Mouse (Mus musculus) hindbrain, embryonic 16.5 days (tissue): ENCODE data around the gene Sept9. TPM values are rescaled to one million over a fixed set of nuclear protein-coding genes. Genes with fewer than 3 reads are reported as not detected.

Experiments
- ATAC-seq: fragments of 200-750 bp; cut with Nextera tagmentation; 2 replicates; pipeline ENCODE4 v1.8.0; 2017; ENCODE audit warnings: moderate TSS enrichment, moderate library complexity
- H3K27ac ChIP-seq: fragments of 300-500 bp; sonication (generic); 2 replicates; pipeline ENCODE4 v1.5.1; 2014; ENCODE audit warnings: low read depth, mild to moderate bottlenecking, control low read depth, low read length, moderate library complexity
- H3K27me3 ChIP-seq: fragments of 300-500 bp; sonication (generic); replicated peaks from 2 replicates; pipeline ENCODE4 v1.6.1; 2014; ENCODE audit warnings: low read length; ENCODE audit not compliant: control insufficient read depth, insufficient read depth
- H3K36me3 ChIP-seq: fragments of 300-500 bp; sonication (generic); 2 replicates; pipeline ENCODE4 v1.6.1; 2014; ENCODE audit warnings: mild to moderate bottlenecking, low read length, moderate library complexity, mixed read lengths; ENCODE audit not compliant: control insufficient read depth, insufficient read depth
- H3K4me1 ChIP-seq: fragments of 300-500 bp; sonication (generic); 2 replicates; pipeline ENCODE4 v1.6.1; 2014; ENCODE audit warnings: low read depth, low read length; ENCODE audit not compliant: control insufficient read depth, insufficient read depth
- H3K4me2 ChIP-seq: fragments of 300-500 bp; sonication (generic); 2 replicates; pipeline ENCODE4 v1.6.1; 2014; ENCODE audit warnings: mild to moderate bottlenecking, low read length, control low read depth, moderate library complexity
- H3K4me3 ChIP-seq: fragments of 300-500 bp; sonication (generic); 2 replicates; pipeline ENCODE4 v1.5.1; 2014; ENCODE audit warnings: mild to moderate bottlenecking, low read length, control low read depth, moderate library complexity
- H3K9ac ChIP-seq: fragments of 300-500 bp; sonication (generic); 2 replicates; pipeline ENCODE4 v1.6.1; 2014; ENCODE audit warnings: low read depth, mild to moderate bottlenecking, control low read depth, low read length, moderate library complexity
- H3K9me3 ChIP-seq: fragments of 300-500 bp; sonication (generic); 2 replicates; pipeline ENCODE4 v1.6.1; 2014; ENCODE audit warnings: mild to moderate bottlenecking, low read length, moderate library complexity; ENCODE audit not compliant: control insufficient read depth
- WGBS: fragments of 180-500 bp; shearing (Covaris S2); extraction: QIAGEN DNeasy Blood & Tissue Kit; methylation state at CpG from one replicate; pipeline ENCODE4 v1.1.7; 2014; 5-methylcytosine and 5-hydroxymethylcytosine counted together
- polyA plus RNA-seq: library from polyadenylated mRNA; unstranded; fragments of >200 nt; fragmentation: Nextera tagmentation; extraction: Ambion mirVana; gene quantifications from 2 replicates; pipeline ENCODE4 v1.2.1, GENCODE M21; 2015

The Sept9 gene
- 109 and 124 TPM in 2 replicates for polyA plus RNA-seq

DNA sequence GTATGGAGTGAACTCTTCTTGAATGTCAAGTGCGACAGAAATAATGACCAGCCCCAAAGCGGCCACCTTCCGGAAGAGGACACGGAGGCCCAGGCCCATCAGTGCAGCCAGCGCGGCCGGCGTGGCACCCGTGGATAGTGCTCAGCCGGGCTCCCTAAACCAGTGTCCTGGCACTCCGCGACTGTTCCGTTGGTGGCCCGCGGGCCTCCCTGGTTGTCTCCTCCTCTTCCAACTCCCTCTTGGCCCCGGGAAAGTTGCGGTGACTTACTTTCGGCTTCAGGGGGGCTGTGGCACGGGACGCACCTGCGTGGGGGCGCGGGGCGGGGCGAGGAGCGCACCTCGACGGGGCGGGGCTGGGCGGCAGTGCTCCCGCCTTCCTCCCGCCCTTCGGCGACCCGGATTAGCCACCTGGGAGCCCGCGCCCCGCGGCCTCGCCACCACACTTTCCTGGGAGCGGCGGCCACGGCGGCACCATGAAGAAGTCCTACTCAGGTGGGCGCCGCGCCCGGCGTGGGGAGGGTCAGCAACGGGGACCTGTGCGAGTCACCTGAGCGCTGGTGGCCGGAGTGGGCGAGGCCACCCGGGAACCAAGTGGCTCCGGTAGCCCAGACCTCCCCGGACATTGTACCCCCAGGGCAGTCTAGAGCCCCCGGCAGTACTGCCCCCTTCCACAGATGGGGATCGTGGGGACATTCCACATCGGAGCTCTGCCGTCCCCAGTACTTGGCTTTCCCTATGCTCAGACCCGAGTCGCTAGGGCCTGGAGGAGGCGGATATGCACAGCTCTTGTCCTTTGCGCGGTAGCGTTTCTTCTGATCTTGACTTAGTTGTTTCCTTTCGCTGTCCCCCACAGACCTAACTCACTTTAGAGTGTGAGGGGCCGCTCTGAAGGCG lies at the start of gene Sept9:
Gene Sept9, plus strand, starts transcription at position 380 of the 894 bp plus-strand sequence.
- Histone ChIP-seq H3K9me3 (no peaks in the 10 kb centered on the region), H3K4me2 (peak within 1 kb of the TSS; percentile 57), H3K4me1 (peaks cover 9% of the 10 kb centered on the region), H3K36me3 (no peaks in the 10 kb centered on the region), H3K27me3 (peaks cover 19% of the 10 kb centered on the region), H3K4me3 (peak within 1 kb of the TSS; percentile 39), H3K27ac (no peak within 1 kb of the TSS), H3K9ac (peak within 1 kb of the TSS; percentile 11)
- WGBS, result 2% methylated on average over 49 of the region's 70 CpGs
- ATAC-seq, result no peak

DNA sequence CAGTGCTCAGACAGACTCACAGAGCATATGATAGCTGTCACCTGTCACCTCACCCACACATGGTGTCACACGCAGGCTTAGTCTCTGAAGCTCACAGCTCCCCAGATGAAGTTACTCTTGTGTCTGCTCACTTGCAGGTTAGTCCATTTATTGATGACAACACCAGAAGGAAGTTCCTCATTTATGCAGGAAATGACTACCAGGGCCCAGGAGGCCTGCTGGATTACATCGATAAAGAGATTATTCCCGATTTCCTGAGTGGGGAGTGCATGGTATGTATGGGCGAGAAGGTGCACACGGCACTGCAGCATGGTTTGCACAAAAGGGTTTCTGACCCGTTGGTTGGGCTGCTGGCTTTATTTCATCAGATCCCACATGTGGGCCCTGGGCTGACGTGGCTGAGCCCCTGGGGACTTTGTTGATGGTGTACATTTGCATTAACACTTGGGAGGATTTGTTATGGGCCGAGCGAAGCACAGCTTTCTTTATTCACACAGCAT lies 48.9 kb upstream of the Sept9 start:
- Histone ChIP-seq H3K27me3 (no peaks in the 10 kb centered on the region), H3K36me3 (peaks cover 53% of the 10 kb centered on the region), H3K4me3 (no peak overlapping the region), H3K4me1 (no peaks in the 10 kb centered on the region), H3K9me3 (no peaks in the 10 kb centered on the region), H3K27ac (no peak overlapping the region), H3K4me2 (no peak overlapping the region), H3K9ac (no peak overlapping the region)
- no peak for ATAC-seq
- 66% methylated on average over 9 of the region's 9 CpGs for WGBS

DNA sequence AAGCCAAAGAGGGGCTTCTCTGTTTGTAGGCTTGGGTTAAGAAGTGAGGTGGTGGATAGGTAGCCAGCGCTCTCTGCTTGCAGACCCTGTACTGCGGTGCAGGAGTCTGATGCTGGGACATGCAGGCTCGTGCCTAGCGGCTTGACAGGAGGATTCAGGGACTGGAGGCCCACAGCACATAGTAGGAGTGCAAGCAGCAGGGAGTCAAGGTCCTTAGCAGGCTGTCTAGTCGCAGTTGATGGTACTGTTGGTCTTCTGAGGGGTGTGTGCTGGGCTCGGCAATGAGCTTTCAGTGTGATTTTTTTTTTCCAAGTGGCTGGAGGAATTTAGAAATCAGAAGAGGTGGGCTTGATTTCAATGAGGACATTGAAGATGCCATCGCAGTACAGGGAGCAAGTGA lies 48.0 kb upstream of the Sept9 start:
- Histone ChIP-seq H3K4me2 (no peak overlapping the region), H3K4me1 (no peaks in the 10 kb centered on the region; the same call in 1 of the 2 replicates), H3K36me3 (peaks cover 51% of the 10 kb centered on the region), H3K9ac (no peak overlapping the region), H3K27me3 (no peaks in the 10 kb centered on the region), H3K27ac (no peak overlapping the region), H3K9me3 (no peaks in the 10 kb centered on the region), H3K4me3 (no peak overlapping the region)
- 93% methylated on average over 7 of the region's 7 CpGs for WGBS
- no peak for ATAC-seq

DNA sequence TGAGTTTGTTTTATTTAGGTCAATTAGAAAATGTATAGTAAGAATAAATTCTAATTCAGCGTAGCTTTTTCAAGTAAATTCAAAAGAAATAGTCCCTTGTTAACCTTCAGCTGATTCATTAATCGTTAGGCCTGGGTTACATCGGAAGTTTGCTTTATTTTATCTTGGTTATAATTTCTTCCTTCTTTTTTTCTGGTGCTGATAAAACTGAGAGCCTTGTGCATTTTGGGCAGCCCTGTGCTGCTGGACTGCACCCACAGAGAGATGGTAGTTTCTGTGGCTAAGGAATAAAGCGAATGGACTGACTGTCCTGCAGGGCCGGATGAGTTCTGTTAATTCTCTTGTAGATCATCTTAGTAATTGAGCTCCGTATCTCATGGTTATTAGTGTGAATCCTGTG lies 46.9 kb upstream of the Sept9 start:
- peaks cover 45% of the 10 kb centered on the region for H3K36me3 ChIP-seq
- no peak for ATAC-seq
- no peaks in the 10 kb centered on the region; the same call in 1 of the 2 replicates for H3K4me1 ChIP-seq
- no peak overlapping the region for H3K4me2 ChIP-seq
- H3K9me3 ChIP-seq, result no peaks in the 10 kb centered on the region
- no peak overlapping the region for H3K9ac ChIP-seq
- no peak overlapping the region for H3K4me3 ChIP-seq
- no peaks in the 10 kb centered on the region for H3K27me3 ChIP-seq
- H3K27ac ChIP-seq, result no peak overlapping the region
- 85% methylated on average over 6 of the region's 6 CpGs for WGBS

DNA sequence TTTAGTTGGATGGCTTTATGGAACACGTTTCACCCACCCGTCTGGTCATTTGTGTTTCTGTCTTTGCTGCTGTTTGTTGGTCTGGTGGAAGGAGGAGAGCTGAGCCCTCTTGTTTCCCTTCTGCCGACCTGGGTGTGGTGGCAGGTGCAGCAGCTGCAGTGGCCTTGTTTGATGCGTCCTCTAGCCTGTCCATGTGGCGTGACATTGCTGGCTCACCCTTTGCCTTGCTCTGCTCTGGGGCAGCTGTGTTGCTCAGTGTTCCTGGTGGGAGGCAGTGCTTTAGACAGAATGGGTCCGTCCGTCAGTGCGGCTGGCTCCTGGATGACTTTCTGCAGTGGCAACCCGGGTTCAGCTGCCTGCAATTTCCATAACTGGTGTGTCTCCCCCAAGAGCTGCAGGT lies 45.9 kb upstream of the Sept9 start:
- H3K27ac ChIP-seq, result no peak overlapping the region
- no peak overlapping the region for H3K4me3 ChIP-seq
- 64% methylated on average over 9 of the region's 9 CpGs for WGBS
- H3K36me3 ChIP-seq, result peaks cover 38% of the 10 kb centered on the region
- no peaks in the 10 kb centered on the region for H3K9me3 ChIP-seq
- H3K9ac ChIP-seq, result no peak overlapping the region
- H3K27me3 ChIP-seq, result no peaks in the 10 kb centered on the region
- no peak overlapping the region for H3K4me2 ChIP-seq
- ATAC-seq, result no peak
- H3K4me1 ChIP-seq, result peaks cover 8% of the 10 kb centered on the region; the same call in 1 of the 2 replicates

DNA sequence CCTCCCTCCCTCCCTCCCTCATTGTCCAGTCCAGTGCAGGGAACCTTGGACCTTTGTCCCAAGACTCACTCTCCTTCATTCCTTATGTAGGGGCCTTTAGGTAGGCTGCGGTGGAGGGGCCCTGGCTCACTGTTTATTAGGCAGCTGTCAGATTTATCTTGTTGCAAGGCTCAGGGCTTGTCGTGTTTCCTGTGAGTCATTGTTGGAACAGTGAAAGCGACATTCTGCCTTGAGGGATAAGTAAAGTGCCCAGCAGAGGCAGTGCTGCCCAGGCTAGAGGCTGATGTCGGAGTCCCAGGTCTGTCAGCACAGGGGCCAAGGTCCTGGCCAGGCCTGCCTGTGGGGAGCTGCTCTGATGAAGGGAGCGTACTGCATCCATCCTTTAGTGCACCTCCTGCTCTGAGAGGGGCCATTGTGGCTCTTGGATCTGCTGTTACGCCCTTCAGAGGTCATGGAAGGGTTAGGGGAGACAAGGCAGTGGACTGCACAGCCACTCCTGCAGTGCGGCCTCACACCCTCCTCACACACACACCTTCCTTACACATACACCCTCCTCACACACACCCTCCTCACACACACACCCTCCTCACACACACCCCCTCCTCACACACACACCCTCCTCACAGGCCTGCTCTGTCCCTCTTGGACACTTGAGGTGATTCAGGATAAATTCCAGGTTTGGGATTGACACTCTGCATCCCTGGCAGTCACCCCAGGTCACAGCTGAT lies 45.2 kb upstream of the Sept9 start:
- Histone ChIP-seq H3K9me3 (no peaks in the 10 kb centered on the region), H3K4me1 (peaks cover 8% of the 10 kb centered on the region; the same call in 1 of the 2 replicates), H3K27me3 (no peaks in the 10 kb centered on the region), H3K36me3 (peaks cover 32% of the 10 kb centered on the region), H3K27ac (no peak overlapping the region), H3K4me3 (no peak overlapping the region), H3K9ac (no peak overlapping the region), H3K4me2 (no peak overlapping the region)
- WGBS, result 59% methylated on average over 7 of the region's 7 CpGs
- no peak for ATAC-seq

DNA sequence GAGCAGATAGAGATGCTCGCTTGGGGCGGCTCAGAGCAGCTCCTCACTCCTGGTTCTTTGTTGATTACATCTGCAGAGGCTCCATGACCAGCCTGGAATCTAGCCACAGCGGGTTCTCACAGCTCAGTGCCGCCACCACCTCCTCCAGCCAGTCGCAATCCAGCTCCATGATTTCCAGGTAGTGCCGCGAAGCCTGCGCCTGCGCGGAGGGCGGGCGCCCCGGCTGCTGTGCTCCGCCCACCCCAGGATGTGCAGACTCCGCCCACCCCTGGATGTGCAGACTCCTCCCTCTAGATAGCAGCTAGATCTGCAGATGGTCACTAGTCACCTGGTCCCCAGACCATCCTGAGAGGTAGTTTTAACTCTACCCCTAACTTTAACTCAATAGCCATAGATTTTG lies 42.7 kb upstream of the Sept9 start:
- peaks cover 8% of the 10 kb centered on the region; the same call in 1 of the 2 replicates for H3K4me1 ChIP-seq
- ATAC-seq, result no peak; the same call in 1 of the 2 replicates
- H3K4me3 ChIP-seq, result no peak overlapping the region
- H3K27ac ChIP-seq, result no peak overlapping the region
- H3K4me2 ChIP-seq, result no peak overlapping the region
- peaks cover 20% of the 10 kb centered on the region for H3K36me3 ChIP-seq
- no peaks in the 10 kb centered on the region for H3K9me3 ChIP-seq
- no peaks in the 10 kb centered on the region for H3K27me3 ChIP-seq
- no peak overlapping the region for H3K9ac ChIP-seq
- WGBS, result 13% methylated on average over 14 of the region's 15 CpGs

DNA sequence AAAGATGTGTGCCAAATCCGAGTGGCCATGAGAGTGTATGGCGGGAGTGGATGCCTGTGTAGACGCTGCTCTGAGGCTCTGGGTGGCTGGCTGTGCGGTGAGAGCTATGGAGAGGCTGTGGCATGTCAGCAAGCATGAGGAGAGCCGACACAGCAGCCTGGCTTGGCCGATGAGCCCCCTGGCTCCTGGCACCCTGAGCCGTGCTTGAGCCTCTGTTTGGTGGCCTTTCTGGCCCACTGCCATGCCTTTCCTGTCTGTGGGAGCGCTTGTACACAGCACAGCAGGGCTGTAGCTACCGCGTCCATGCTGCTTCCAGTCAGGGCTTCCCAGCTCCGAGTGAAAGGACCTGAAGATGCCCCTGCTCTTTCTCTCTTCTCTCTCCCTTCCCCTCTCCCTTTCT lies 41.1 kb upstream of the Sept9 start:
- Histone ChIP-seq H3K4me3 (no peak overlapping the region), H3K9ac (no peak overlapping the region), H3K4me2 (no peak overlapping the region), H3K9me3 (no peaks in the 10 kb centered on the region), H3K27ac (no peak overlapping the region), H3K4me1 (peaks cover 8% of the 10 kb centered on the region; the same call in 1 of the 2 replicates), H3K27me3 (no peaks in the 10 kb centered on the region), H3K36me3 (peaks cover 17% of the 10 kb centered on the region)
- ATAC-seq, result no peak
- 57% methylated on average over 11 of the region's 11 CpGs for WGBS
